Mouse (Mus musculus): ENCODE measurements around the gene Sav1.
A peak's percentile ranks its signal among the peaks of the same experiment; 100 is the strongest.

Sav1 gene

DNA sequence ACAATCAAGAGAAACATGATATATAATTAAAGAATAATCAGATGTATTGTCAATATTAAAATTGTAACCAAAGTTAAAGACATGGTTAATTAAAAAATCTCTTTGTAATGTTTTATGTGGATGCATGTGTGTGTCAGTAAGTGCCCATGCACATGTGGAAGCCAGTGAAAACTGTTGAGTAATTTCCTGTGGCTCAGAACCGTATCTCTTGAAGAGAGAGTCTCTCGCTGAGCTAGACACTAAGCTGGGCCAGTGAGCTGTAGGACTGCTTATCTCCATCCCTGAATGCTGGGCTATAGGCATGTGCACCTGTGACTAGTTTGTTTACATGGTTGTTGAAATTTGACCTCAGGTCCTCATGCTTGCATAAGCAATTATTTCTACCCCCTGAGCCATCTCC, 29.4 kb downstream of the Sav1 start:
- peak; percentile 69 for DNase-seq (ENCODE audit: low read depth)

DNA sequence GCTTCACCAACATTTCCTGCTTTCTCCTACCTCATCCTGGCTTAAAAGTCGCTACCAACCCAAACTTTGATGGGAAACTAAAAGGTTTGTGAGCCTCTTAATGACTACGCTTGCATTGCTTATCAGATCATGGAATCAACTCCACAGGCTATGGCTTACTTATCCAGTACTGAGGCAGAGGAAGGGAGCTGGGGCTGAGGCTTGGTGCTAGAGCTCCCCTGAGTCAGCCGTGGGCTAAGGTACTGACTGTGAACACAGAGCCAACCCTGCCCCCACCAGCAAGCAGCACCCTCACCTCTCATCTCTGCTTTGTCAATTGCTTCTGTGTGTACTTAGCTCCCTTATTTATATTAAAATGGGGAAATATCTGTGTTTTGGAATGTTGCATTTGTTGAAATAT, 39.3 kb downstream of the Sav1 start:
- DNase-seq (ENCODE audit: low read depth), result no peak

DNA sequence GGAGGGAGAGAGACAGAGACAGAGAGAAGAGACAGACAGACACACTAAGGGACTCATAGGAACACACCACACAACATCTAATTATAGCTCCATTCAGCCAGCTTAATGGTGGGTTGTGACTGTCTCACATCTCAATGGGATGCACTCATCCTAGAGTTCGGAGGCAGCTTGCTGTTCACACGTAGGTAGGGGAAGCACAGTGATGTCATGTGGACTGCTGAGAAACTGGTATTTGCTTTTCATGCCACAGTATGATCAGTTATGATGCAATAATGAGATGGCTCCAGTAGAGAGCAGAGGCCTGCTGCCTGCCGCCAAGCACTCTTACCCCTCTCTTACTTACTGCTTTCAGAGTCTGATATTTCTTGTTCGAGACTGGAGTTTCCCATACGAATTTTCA, 40.9 kb downstream of the Sav1 start:
- peak; percentile 11 for DNase-seq (ENCODE audit: low read depth)

DNA sequence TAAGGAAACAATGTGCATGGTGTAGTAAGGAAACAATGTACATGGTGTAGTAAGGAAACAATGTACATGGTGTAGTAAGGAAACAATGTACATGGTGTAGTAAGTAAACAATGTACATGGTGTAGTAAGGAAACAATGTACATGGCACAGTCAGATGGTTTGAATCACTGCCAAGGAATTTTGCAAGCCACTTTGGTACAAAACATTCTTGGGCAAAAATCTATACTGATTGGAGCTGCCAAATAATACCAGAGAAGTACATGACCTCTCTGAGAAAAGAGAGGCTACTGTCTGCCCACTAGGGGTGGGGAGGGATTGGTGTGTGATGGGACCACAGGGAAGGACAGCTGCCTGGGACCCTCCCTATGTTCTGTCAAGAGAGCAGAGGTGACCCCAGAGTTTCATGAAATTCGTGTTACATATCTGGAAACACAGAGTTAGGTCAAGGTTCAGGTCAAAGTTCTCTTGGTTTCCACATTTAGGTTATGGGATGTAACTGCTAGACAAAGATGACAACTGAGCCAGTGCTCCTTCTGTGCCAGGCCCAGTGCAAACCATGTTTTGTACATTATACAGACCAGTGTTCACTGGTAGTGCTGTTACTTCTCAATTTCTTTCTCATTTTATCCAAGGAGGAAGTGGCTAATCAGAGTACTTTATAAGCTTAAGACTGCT, 45.0 kb downstream of the Sav1 start:
- DNase-seq (ENCODE audit: low read depth), result no peak

DNA sequence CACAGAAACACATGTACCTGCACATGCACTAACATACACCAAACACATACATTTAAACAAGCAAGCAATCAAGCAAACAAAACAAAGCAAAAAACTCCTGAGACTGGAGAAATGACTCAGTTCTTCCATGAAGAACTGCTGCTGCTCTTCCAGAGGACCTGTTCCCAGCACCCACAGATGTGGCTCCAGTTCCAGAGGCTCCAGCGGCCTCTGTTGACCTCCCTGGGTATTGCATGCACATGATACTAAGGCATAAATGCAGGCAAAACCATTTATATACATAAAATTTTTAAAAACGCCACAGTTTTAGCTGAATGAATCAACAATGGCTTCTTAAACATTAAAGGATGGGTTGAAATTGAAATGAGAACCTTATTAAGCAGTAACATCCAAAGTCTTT, 47.5 kb downstream of the Sav1 start:
- DNase-seq (ENCODE audit: low read depth), result peak; percentile 46

DNA sequence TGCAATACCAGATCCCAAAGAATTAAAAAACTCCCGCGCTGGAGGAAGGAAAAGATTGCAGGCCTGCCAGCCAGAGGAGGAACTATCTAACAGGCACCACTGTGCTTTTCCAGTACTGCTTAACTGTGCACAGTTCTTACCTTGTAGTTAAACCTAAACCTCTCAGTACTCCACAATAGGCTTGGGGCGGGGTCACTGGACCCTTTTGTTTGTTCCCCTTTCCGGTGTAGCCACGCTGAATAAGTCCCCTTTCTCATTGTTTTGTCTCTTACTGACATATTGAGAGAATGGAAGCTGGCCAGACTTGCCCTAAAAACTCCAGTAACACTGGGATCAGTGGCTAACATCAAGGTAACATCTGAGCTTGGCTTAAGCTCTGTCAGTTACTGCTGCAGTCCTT, 49.1 kb downstream of the Sav1 start:
- no peak for DNase-seq (ENCODE audit: low read depth)

DNA sequence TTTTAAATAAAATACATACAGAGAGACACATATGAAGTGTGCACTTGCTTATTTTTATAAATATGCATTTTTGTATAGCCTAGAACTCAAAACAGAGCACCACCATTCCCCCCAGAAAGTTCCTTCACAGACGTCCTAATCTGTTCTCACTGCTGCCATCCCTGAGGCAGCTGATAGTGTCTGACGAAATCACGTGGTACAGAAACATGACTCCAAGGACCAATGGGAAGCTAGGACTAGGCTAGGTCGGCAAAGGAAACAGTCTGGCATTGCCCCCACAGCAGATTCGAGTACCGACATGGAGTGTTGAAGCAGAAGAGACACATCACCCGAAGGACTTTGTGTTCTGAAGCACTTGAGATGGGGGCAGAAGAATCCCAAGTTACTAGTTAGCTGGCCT, 60.1 kb downstream of the Sav1 start:
- DNase-seq (ENCODE audit: low read depth), result peak; percentile 28

DNA sequence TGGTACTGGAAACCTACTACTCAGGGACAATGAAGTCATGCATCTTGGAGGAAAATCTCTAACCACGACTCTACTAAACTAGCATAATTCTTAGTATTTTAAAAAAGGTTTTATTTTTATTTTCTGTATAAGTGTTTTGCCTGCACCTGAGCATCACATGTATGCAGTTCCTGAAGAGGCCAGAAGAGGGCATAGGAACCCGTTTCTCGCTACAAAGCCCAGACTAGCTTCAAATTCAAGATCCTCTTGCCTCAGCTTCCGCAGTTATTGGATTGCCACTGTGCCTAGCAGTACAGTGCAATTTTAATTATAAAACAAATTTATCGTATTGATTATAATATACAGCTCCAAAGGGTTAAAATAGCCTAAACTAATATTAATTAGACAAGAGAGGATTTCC, 62.8 kb downstream of the Sav1 start:
- peak; percentile 73 for DNase-seq (ENCODE audit: low read depth)

DNA sequence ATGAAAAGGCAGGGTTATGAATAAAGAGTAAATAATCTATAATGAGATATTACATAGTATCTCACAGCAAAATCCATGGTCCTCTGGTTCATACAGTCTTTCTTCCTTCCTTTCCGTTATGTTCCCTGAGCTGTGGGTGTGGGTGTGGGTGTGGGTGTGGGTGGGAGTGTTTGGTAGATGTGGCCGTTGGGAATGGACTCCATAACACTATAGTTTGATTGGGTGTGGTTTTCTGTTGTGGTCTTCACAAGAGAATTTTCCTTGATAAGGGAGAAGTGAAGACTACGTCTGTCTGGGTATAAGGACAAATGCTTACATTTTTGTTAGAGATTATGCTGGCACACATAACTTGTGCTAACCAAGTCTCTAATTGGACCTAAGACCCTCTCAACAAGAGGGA, 63.2 kb downstream of the Sav1 start:
- no peak for DNase-seq (ENCODE audit: low read depth)

DNA sequence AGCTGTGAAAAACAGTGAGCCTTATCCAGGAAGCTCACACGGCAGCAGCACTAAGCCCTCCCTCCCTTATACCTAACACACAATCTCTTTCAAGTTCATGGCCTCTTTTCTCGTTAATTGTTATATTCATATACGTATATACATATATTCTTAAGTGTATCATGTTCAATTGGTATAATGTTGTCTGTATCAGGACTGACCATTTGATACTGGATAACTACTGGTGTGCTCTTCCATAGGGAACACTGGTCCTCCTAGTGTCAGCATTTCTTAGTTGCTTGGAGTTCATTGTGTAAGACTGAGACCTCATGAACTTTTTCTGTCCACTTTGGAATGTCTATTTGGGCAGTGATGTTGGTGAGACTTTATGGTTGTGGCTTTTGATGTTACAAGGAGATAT, 63.7 kb downstream of the Sav1 start:
- no peak for DNase-seq (ENCODE audit: low read depth)

DNA sequence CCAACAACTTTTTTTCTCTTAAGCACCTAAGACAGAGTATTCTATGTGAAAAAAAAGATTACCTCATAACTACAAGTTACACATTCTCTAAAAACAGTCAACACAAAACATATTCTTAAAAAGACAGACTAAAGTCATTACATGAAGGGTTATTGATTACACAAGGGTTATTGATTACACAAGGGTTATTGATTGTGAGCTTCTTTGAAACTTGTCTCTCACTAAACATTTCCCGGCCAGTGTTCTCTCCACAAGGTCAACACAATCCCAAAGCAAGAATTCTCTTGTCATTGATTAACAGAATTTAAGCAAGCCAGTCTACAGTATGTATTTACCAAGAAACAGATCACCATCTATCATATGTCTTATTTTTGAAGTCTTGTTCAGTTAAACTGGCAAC, 64.7 kb downstream of the Sav1 start:
- DNase-seq (ENCODE audit: low read depth), result no peak

DNA sequence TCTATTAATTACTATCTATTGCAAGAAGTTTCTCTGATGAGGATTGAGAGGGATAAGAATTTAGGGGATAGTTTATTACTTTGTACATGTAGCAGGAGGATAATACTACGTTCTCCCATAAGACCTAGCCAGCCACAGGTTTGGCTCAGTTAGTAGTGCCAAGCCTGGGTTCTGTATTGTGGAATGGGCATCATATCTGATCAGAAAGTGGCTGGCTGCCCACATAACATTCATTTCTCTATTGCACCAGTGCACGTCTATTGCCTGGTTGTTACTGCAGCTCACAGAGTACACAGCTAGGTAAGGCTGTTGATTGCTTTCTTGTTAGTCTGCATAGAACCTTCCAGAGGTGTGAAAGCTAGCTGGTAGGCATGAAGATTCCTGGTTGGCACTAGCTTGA, 68.9 kb downstream of the Sav1 start:
- DNase-seq (ENCODE audit: low read depth), result no peak

Data from 416B (cell line).